In the genomic region with DNA sequence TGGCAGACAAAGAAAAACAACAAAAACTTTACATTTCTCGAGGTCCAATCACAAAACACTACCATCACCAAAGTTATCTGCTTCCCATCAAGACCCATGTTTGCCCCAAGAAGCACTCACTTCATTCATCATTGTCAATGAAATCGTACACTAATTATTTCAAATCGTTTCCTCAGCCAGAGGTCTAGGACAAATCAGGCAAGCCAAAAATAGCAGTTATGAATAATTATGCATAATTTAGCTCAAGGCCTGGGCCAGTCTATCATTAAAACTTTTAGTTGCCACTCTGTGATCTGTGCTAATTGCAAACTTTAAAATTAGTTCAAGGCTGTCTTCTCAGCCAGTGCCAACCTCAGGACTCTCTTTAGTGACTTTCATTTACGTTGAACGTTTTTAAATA, we compare ENCODE assay signal across 13 mouse cellular contexts.
"Had no signal": no experiment of that assay in that cellular context is flagged by ENCODE, and none has a peak within 500 bp of the region (broad histone marks: within the 10 kb centered on the region; RNA-seq: fewer than 3 reads in every experiment).

No protein-coding gene starts in this region.

- DNase-seq: gastrocnemius, adult 2 months; gastrocnemius, postnatal 10 days; gastrocnemius, postnatal 25 days; heart, adult 18-20 months; heart, postnatal 10 days; heart, postnatal 4 days; kidney, adult 18-20 months; kidney, adult 9 months; kidney, postnatal 14 days; kidney, postnatal 36 days; layer of hippocampus, adult 9-11 months; layer of hippocampus, postnatal 36 days; left cerebral cortex, postnatal 4 days had no signal
